Mouse (Mus musculus): ENCODE data around the gene Mfsd12.

GRCm38 (mm10) chr10:81346453-81347067, 10.7 kb upstream of the Mfsd12 start:
- TF ChIP-seq POLR2A (IDR thresholded peaks at IDR 0.05; ENCODE audit: borderline replicate concordance, extremely low read depth, insufficient read depth, insufficient read length, poor library complexity, severe bottlenecking) = no peak
- TF ChIP-seq CTCF (IDR thresholded peaks at IDR 0.05; ENCODE audit: borderline replicate concordance, extremely low read depth, insufficient read depth, insufficient read length) = peak; percentile 43; the same call in 1 of the 2 replicates

Data from brain, embryonic 14.5 days (tissue).